Mouse (Mus musculus): Measurements from ENCODE around the gene Map6. TPM values are rescaled to one million over a fixed set of nuclear protein-coding genes. Genes with fewer than 3 reads are reported as not detected.

The Map6 gene
- polyA plus RNA-seq, 1 experiment, result not detected

- Histone ChIP-seq H3K4me1 (ENCODE audit: control insufficient read depth) (no peaks in the 10 kb centered on the region), H3K9me3 (ENCODE audit: control insufficient read depth, low read length) (no peaks in the 10 kb centered on the region), H3K27me3 (ENCODE audit: control insufficient read depth) (no peaks in the 10 kb centered on the region), H3K4me3 (replicated peaks) (no peak overlapping the region), H3K36me3 (ENCODE audit: control insufficient read depth) (no peaks in the 10 kb centered on the region)
- TF ChIP-seq TAL1 (IDR thresholded peaks at IDR 0.05; ENCODE audit: low read length) (no peak), GATA1 (IDR thresholded peaks at IDR 0.05; ENCODE audit: low read length) (no peak)
Measured at GRCm38 (mm10) chr7:99304029-99304428, 36.8 kb downstream of the Map6 start.

- H3K4me1 ChIP-seq (ENCODE audit: control insufficient read depth), result no peaks in the 10 kb centered on the region
- no peaks in the 10 kb centered on the region for H3K27me3 ChIP-seq (ENCODE audit: control insufficient read depth)
- TF ChIP-seq GATA1 (IDR thresholded peaks at IDR 0.05; ENCODE audit: low read length) (no peak), TAL1 (IDR thresholded peaks at IDR 0.05; ENCODE audit: low read length) (no peak)
- H3K4me3 ChIP-seq (replicated peaks), result no peak overlapping the region
- no peaks in the 10 kb centered on the region for H3K9me3 ChIP-seq (ENCODE audit: control insufficient read depth, low read length)
- no peaks in the 10 kb centered on the region for H3K36me3 ChIP-seq (ENCODE audit: control insufficient read depth)
Measured at GRCm38 (mm10) chr7:99304949-99305372, 37.7 kb downstream of the Map6 start.

GRCm38 (mm10) chr7:99305688-99306087 lies 38.4 kb downstream of the Map6 start:
- TF ChIP-seq TAL1 (IDR thresholded peaks at IDR 0.05; ENCODE audit: low read length) (no peak), GATA1 (IDR thresholded peaks at IDR 0.05; ENCODE audit: low read length) (no peak)
- no peak overlapping the region for H3K4me3 ChIP-seq (replicated peaks)
- no peaks in the 10 kb centered on the region for H3K27me3 ChIP-seq (ENCODE audit: control insufficient read depth)
- H3K36me3 ChIP-seq (ENCODE audit: control insufficient read depth), result no peaks in the 10 kb centered on the region
- no peaks in the 10 kb centered on the region for H3K9me3 ChIP-seq (ENCODE audit: control insufficient read depth, low read length)
- no peaks in the 10 kb centered on the region for H3K4me1 ChIP-seq (ENCODE audit: control insufficient read depth)

- no peaks in the 10 kb centered on the region for H3K36me3 ChIP-seq (ENCODE audit: control insufficient read depth)
- H3K27me3 ChIP-seq (ENCODE audit: control insufficient read depth), result no peaks in the 10 kb centered on the region
- H3K9me3 ChIP-seq (ENCODE audit: control insufficient read depth, low read length), result no peaks in the 10 kb centered on the region
- H3K4me3 ChIP-seq (replicated peaks), result no peak overlapping the region
- no peaks in the 10 kb centered on the region for H3K4me1 ChIP-seq (ENCODE audit: control insufficient read depth)
- no peak for TF ChIP-seq TAL1 (IDR thresholded peaks at IDR 0.05; ENCODE audit: low read length)
- TF ChIP-seq GATA1 (IDR thresholded peaks at IDR 0.05; ENCODE audit: low read length), result no peak
Measured at GRCm38 (mm10) chr7:99306640-99307039, 39.4 kb downstream of the Map6 start.

- H3K27me3 ChIP-seq (ENCODE audit: control insufficient read depth), result no peaks in the 10 kb centered on the region
- TF ChIP-seq GATA1 (IDR thresholded peaks at IDR 0.05; ENCODE audit: low read length) (no peak), TAL1 (IDR thresholded peaks at IDR 0.05; ENCODE audit: low read length) (no peak)
- H3K36me3 ChIP-seq (ENCODE audit: control insufficient read depth), result no peaks in the 10 kb centered on the region
- no peaks in the 10 kb centered on the region for H3K4me1 ChIP-seq (ENCODE audit: control insufficient read depth)
- H3K9me3 ChIP-seq (ENCODE audit: control insufficient read depth, low read length), result no peaks in the 10 kb centered on the region
- H3K4me3 ChIP-seq (replicated peaks), result no peak overlapping the region
Measured at GRCm38 (mm10) chr7:99311433-99311832, 44.2 kb downstream of the Map6 start.

- H3K4me1 ChIP-seq (ENCODE audit: control insufficient read depth), result no peaks in the 10 kb centered on the region
- no peak overlapping the region for H3K4me3 ChIP-seq (replicated peaks)
- no peaks in the 10 kb centered on the region for H3K27me3 ChIP-seq (ENCODE audit: control insufficient read depth)
- TF ChIP-seq GATA1 (IDR thresholded peaks at IDR 0.05; ENCODE audit: low read length), result no peak
- TF ChIP-seq TAL1 (IDR thresholded peaks at IDR 0.05; ENCODE audit: low read length), result no peak
- no peaks in the 10 kb centered on the region for H3K9me3 ChIP-seq (ENCODE audit: control insufficient read depth, low read length)
- no peaks in the 10 kb centered on the region for H3K36me3 ChIP-seq (ENCODE audit: control insufficient read depth)
Measured at GRCm38 (mm10) chr7:99312058-99312457, 44.8 kb downstream of the Map6 start.

- Histone ChIP-seq H3K4me3 (replicated peaks) (no peak overlapping the region), H3K36me3 (ENCODE audit: control insufficient read depth) (no peaks in the 10 kb centered on the region), H3K9me3 (ENCODE audit: control insufficient read depth, low read length) (no peaks in the 10 kb centered on the region), H3K4me1 (ENCODE audit: control insufficient read depth) (no peaks in the 10 kb centered on the region), H3K27me3 (ENCODE audit: control insufficient read depth) (no peaks in the 10 kb centered on the region)
- TF ChIP-seq GATA1 (IDR thresholded peaks at IDR 0.05; ENCODE audit: low read length), result no peak
- TF ChIP-seq TAL1 (IDR thresholded peaks at IDR 0.05; ENCODE audit: low read length), result no peak
Measured at GRCm38 (mm10) chr7:99312671-99313143, 45.5 kb downstream of the Map6 start.

GRCm38 (mm10) chr7:99313253-99313652 lies 46.0 kb downstream of the Map6 start:
- Histone ChIP-seq H3K9me3 (ENCODE audit: control insufficient read depth, low read length) (no peaks in the 10 kb centered on the region), H3K4me1 (ENCODE audit: control insufficient read depth) (no peaks in the 10 kb centered on the region), H3K27me3 (ENCODE audit: control insufficient read depth) (no peaks in the 10 kb centered on the region), H3K4me3 (replicated peaks) (no peak overlapping the region), H3K36me3 (ENCODE audit: control insufficient read depth) (no peaks in the 10 kb centered on the region)
- TF ChIP-seq TAL1 (IDR thresholded peaks at IDR 0.05; ENCODE audit: low read length), result no peak
- TF ChIP-seq GATA1 (IDR thresholded peaks at IDR 0.05; ENCODE audit: low read length), result no peak

GRCm38 (mm10) chr7:99314565-99314964 lies 47.3 kb downstream of the Map6 start:
- Histone ChIP-seq H3K4me3 (replicated peaks) (no peak overlapping the region), H3K9me3 (ENCODE audit: control insufficient read depth, low read length) (no peaks in the 10 kb centered on the region), H3K27me3 (ENCODE audit: control insufficient read depth) (no peaks in the 10 kb centered on the region), H3K36me3 (ENCODE audit: control insufficient read depth) (no peaks in the 10 kb centered on the region), H3K4me1 (ENCODE audit: control insufficient read depth) (no peaks in the 10 kb centered on the region)
- TF ChIP-seq TAL1 (IDR thresholded peaks at IDR 0.05; ENCODE audit: low read length), result no peak
- no peak for TF ChIP-seq GATA1 (IDR thresholded peaks at IDR 0.05; ENCODE audit: low read length)

- H3K9me3 ChIP-seq (ENCODE audit: control insufficient read depth, low read length), result no peaks in the 10 kb centered on the region
- H3K27me3 ChIP-seq (ENCODE audit: control insufficient read depth), result no peaks in the 10 kb centered on the region; the same call in 1 of the 2 replicates
- no peak overlapping the region for H3K4me3 ChIP-seq (replicated peaks)
- H3K36me3 ChIP-seq (ENCODE audit: control insufficient read depth), result no peaks in the 10 kb centered on the region
- TF ChIP-seq GATA1 (IDR thresholded peaks at IDR 0.05; ENCODE audit: low read length) (no peak), TAL1 (IDR thresholded peaks at IDR 0.05; ENCODE audit: low read length) (no peak)
- H3K4me1 ChIP-seq (ENCODE audit: control insufficient read depth), result no peaks in the 10 kb centered on the region
Measured at GRCm38 (mm10) chr7:99316207-99316606, 49.0 kb downstream of the Map6 start.

Data from erythroblast, embryonic 14.5 days (primary cell).